Mouse (Mus musculus) cerebellum, adult 2 months (tissue): ENCODE measurements around the gene Rnf213. TPM values are rescaled to one million over a fixed set of nuclear protein-coding genes. Genes with fewer than 3 reads are reported as not detected.

ENCODE experiments used
- DNase-seq, 2 experiments: peaks; one replicate each; pipeline ENCODE4 v3.0.0; 2021
- H3K27ac ChIP-seq: fragments of 200-500 bp; 2 replicates; pipeline ENCODE4 v1.5.1; 2012; ENCODE audit warnings: low read length, control low read depth, inconsistent platforms; ENCODE audit not compliant: insufficient read depth
- H3K27me3 ChIP-seq: fragments of 200-500 bp; 2 replicates; pipeline ENCODE4 v1.6.1; 2012; ENCODE audit warnings: inconsistent platforms, mild to moderate bottlenecking, low read length, moderate library complexity; ENCODE audit not compliant: control insufficient read depth, insufficient read depth
- H3K4me1 ChIP-seq: fragments of 200-500 bp; 2 replicates; pipeline ENCODE4 v1.6.1; 2011; ENCODE audit warnings: low read length; ENCODE audit not compliant: control insufficient read depth, insufficient read depth
- H3K4me3 ChIP-seq: fragments of 200-500 bp; replicated peaks from 2 replicates; pipeline ENCODE3; 2011; ENCODE audit warnings: mild to moderate bottlenecking, low read depth, low read length, control low read depth; ENCODE audit not compliant: insufficient read depth
- CTCF ChIP-seq: fragments of 200-500 bp; IDR thresholded peaks from 2 replicates; pipeline ENCODE4 v1.5.1; 2011; ENCODE audit warnings: low read depth, mild to moderate bottlenecking, control low read depth, low read length, moderate library complexity, borderline replicate concordance; ENCODE audit not compliant: insufficient read depth
- POLR2A ChIP-seq: fragments of 200-500 bp; IDR thresholded peaks from 2 replicates; pipeline ENCODE4 v1.6.1; 2011; ENCODE audit warnings: low read length, control low read depth, borderline replicate concordance; ENCODE audit not compliant: insufficient read depth
- WGBS: fragments of 180-500 bp; shearing (Covaris S2); methylation state at CpG from one replicate; pipeline ENCODE4 v1.1.7; 2018; 5-methylcytosine and 5-hydroxymethylcytosine counted together
- polyA plus RNA-seq: library from polyadenylated mRNA; depleted of rRNA; stranded (reverse); fragments of >200 nt; gene quantifications from 2 replicates; pipeline ENCODE4 v1.2.3, GENCODE M21; 2012

The Rnf213 gene
- polyA plus RNA-seq, 1 experiment = 7.5 TPM

DNA sequence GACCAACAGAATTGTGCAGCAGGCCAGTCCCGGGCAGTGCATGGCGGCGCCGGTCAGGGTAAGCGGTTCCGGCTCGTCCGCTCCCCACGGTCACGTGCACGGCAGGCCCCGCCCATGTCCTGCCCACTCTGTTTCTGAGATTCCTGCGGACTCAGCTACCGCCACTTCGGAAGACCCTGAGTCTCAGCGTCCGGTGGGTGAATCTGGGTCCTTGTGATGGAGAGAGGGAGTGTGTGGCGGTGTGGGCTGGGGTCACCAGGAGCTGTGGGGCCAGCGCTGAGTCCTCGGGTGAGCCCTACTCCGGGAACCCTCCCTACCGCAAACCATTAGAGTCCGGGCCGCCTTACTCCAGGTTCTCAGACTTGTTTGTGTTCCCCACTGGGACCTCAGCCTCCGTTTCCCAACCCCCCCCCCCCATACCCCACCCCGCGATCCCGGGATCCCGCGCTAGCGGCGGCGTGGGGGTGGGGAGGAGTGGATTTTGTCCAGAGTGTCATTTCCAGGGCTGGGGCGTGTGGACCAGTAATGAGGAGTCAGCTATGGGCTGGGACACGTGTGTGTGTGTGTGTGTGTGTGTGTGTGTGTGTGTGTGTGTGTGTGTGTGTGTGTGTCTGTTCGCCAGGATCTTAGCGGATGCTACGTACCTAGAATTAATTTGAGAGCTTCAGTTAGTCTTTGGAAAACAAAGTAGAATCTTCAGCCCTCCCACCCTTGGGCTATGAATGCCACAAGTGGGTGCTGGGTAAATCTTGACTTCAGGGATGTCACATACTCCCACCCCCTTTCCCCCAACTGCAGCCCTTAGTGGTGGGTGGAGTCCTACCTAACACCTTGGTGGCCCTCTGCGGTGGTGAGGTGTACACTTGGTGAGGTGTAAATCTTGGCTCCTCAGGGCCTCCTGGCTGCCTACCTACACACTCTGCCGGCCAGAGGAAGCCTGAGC is 37.2 kb upstream of the Rnf213 start, which contains the start of the genes Sgsh and Slc26a11:
Sgsh (minus strand) TSS at position 94 of the 943 bp plus-strand sequence.
Slc26a11 (plus strand) TSS at position 115 of the 943 bp plus-strand sequence.
- no peak for TF ChIP-seq CTCF
- peak; percentile 42; the same call in 1 of the 2 replicates for TF ChIP-seq POLR2A
- H3K4me3 ChIP-seq = peak within 1 kb of the TSS; percentile 82
- no peaks in the 10 kb centered on the region for H3K27me3 ChIP-seq
- peaks cover 9% of the 10 kb centered on the region for H3K4me1 ChIP-seq
- no peak within 1 kb of the TSS for H3K27ac ChIP-seq
- DNase-seq = peak; percentile 85 to 87
- 2% methylated on average over 40 of the region's 40 CpGs for WGBS

DNA sequence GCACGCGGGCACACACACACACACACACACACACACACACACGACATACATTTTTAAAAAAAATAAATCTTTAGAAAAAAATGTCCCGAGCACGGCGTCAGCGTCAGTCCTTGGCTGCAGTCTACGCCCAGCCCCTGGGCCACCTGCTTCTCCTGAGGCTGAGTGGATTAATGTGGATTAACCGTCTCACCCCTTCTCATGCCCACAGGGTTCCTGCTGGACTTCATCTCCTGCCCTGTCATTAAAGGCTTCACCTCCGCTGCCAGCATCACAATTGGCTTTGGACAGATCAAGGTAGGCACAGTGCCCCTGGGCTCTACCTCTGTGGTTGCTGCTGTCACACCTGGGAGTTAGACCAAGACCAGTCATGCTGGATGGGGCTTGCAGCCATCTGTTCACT is 33.8 kb upstream of the Rnf213 start:
- no peaks in the 10 kb centered on the region for H3K27me3 ChIP-seq
- DNase-seq = no peak
- H3K4me3 ChIP-seq = no peak overlapping the region
- TF ChIP-seq POLR2A (no peak), CTCF (no peak)
- H3K27ac ChIP-seq = no peak overlapping the region
- H3K4me1 ChIP-seq = peaks cover under 1% of the 10 kb centered on the region
- 68% methylated on average over 10 of the region's 10 CpGs for WGBS

DNA sequence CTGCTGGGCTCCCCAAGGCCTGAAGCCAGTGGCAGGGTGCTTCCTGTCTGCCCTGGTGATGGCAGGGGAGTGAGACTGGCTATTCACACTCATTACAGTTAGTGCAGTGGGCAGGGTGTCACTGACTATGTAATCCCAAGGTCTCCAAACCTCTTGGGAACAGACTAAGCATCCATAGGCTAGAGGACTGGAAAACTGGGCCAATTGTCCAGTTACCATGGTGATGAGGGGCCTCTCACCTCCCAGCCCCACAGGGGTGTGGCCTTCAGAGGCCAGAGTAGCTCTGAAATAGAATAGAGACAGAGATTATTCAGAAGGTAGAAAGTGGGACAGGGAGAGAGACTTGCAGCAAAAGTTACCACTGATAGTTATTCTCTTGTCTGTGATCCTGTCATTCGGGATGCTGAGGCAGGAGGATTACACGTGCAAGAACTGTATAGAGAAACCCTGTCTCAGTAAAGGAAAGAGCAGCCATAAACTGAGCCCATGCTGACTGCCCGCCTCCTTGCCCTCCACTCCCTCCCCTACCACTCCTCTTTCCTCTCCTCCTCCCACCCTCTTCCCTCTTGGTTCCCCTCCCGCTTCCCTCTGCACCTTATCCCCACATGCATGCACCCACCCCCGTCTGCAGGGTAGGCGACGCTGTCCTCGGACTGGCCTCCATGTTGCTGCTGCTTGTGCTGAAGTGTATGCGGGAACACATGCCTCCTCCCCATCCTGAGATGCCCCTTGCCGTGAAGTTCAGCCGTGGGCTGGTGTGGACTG is 29.9 kb upstream of the Rnf213 start:
- no peak for DNase-seq
- TF ChIP-seq CTCF (no peak), POLR2A (no peak)
- no peaks in the 10 kb centered on the region for H3K27me3 ChIP-seq
- no peak overlapping the region for H3K27ac ChIP-seq
- WGBS = 35% methylated on average over 11 of the region's 11 CpGs
- H3K4me3 ChIP-seq = no peak overlapping the region
- H3K4me1 ChIP-seq = no peaks in the 10 kb centered on the region; the same call in 1 of the 2 replicates

DNA sequence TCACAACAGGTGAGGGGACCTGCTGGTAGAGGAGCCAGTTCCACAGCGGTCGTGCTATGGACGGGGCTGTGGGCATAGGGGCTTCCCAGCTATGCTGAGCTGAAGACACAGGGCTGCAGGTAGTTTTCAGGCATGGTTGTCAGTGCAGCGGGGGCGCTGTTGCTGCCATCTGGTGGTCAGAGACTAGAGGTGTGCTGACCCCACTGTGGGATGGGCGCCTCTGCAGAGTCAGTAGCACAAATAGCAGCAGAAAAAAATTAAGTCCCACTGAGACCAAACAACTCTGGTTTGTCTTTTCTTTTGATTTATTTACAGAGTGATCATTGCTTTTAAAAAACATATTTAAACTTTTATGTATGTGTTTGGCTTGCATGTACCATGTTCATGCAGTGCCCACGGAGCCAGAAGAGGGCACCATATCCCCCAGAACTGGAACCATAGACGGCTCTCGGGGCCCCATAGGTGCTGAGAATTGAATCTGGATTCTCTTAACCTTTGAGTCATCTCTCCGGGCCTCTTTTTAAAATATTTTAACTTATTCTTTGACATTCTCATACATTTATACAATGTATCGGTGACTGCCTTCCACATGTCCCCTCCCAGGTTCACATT is 29.3 kb upstream of the Rnf213 start:
- TF ChIP-seq POLR2A = no peak
- peak; percentile 83 for TF ChIP-seq CTCF
- WGBS = 31% methylated on average over 11 of the region's 11 CpGs

DNA sequence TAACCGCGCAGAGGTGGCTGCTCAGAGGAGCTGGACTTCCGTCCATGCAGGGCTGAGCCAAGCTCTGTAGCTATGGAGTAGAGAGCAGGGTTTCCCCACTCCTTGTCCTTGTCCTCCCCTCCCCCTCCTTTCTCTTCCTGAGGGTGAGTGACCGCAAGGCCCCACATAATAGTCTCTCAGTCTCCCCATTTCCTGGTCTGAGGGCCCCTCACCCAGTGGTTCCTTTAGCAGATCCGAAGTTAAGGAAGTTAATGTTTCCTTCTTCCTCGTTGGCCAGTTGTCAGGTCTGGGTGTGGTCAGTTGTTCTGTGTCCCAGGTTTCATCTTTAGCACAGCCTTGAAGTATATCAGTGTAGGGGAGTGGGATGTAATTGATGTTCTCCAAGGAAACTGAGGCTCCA is 17.5 kb upstream of the Rnf213 start:
- Histone ChIP-seq H3K4me1 (no peaks in the 10 kb centered on the region), H3K4me3 (no peak overlapping the region), H3K27me3 (no peaks in the 10 kb centered on the region), H3K27ac (no peak overlapping the region)
- WGBS = 83% methylated on average over 6 of the region's 6 CpGs
- no peak for DNase-seq
- TF ChIP-seq CTCF (no peak), POLR2A (no peak)

More for the DNA sequence above, 29.3 kb upstream of the Rnf213 start:
- H3K4me1 ChIP-seq = no peaks in the 10 kb centered on the region; the same call in 1 of the 2 replicates
- H3K27me3 ChIP-seq = no peaks in the 10 kb centered on the region
- no peak overlapping the region for H3K4me3 ChIP-seq
- H3K27ac ChIP-seq = no peak overlapping the region
- peak; percentile 70 to 77 for DNase-seq

DNA sequence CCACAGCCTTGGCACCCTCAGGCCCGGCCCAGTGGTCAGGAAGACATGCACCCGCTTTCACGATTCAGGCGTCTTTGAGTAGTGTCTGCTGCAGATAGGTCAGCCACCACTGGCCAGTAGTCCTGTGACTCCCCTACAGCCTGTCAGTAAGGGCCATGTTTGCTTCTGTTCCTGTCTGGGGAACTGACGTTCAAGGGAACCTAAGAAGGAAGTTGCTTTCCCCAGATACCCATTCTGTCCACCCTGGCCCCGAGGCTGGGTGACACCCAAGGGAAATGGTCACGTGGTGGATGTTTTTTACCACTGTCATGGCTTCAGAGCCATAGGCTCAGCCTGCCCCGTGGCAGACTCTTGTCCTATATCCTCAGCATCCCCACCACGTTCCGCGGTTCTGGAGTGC is 15.6 kb upstream of the Rnf213 start:
- no peak for TF ChIP-seq CTCF
- no peak for TF ChIP-seq POLR2A
- WGBS = 93% methylated on average over 11 of the region's 11 CpGs
- no peaks in the 10 kb centered on the region for H3K4me1 ChIP-seq
- no peak overlapping the region for H3K4me3 ChIP-seq
- no peak overlapping the region for H3K27ac ChIP-seq
- no peaks in the 10 kb centered on the region for H3K27me3 ChIP-seq
- no peak for DNase-seq

DNA sequence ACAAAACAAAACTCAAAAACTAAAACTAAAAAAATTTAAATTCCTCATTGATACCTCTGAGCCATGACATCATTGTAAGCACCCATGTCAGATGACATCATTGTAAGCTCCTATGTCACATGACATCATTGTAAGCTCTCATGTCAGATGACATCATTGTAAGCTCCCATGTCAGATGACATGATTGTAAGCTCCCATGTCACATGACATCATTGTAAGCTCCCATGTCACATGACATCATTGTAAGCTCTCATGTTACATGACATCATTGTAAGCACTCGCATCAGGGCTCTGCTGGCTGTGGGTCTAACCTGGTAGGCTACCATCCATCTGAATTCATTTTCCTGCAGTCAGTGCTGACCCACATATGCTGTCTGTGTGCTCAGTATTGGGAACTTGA is 14.3 kb upstream of the Rnf213 start:
- Histone ChIP-seq H3K27me3 (no peaks in the 10 kb centered on the region), H3K27ac (no peak overlapping the region), H3K4me1 (no peaks in the 10 kb centered on the region), H3K4me3 (no peak overlapping the region)
- 94% methylated on average over 1 of the region's 1 CpGs for WGBS
- no peak for TF ChIP-seq POLR2A
- no peak for TF ChIP-seq CTCF
- no peak for DNase-seq
